Mouse (Mus musculus) kidney, adult 9 months (tissue): ENCODE results near the gene Insc.

Experiments
- DNase-seq: peaks from one replicate; pipeline ENCODE4 v3.0.0; 2022

Insc gene

DNA sequence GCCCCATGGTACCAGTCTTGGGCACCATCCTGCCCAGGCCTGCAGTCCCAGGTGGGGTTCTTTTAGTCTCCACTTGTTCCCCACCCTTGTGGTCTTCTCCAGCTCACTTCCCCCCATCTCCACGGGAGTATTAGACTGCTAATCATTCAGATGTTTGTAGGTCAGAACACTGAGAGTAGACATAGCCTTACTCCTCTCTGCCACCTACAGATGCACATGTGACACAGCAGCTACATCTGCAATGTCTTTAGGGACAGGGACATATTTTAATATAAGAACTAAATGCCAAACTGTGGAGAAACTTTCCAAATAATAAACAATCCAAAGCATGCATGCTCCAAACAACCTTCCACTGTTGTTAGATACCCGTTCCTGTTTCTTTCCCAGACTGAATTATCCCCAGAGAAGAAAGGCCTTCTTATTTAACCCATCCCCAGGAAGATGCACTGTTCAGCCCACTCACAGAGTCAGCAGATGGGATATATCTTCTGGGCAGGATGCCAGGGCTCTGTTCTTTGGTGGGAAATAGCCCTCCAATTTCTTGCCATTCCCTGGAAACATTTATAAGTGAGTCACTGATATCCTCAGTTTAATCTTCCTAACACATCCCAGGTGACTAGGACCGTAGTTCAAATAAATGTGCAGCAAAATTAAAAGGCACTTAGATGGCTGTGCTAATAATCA is 88.9 kb downstream of the Insc start:
- DNase-seq, result no peak

DNA sequence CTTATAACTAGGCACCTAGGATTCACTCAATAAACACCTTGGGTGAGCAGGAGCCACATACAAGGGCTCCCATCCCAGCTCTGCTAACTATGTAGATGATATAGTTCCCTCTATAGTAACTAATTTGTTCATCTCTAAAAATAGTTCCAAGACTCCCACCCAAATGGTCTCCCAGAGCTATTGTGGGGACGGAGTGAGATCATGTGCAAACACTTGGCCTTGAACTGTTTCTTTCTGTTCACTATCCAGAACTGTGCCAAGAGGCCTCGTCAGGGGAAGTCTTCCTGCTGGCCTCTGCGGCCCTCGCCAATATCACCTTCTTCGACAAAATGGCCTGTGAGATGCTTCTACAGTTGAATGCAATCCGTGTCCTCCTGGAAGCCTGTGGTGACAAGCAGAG is 91.0 kb downstream of the Insc start:
- no peak for DNase-seq

- DNase-seq, result no peak
Measured at GRCm38 (mm10) chr7:114837268-114837667, 93.8 kb downstream of the Insc start.

DNA sequence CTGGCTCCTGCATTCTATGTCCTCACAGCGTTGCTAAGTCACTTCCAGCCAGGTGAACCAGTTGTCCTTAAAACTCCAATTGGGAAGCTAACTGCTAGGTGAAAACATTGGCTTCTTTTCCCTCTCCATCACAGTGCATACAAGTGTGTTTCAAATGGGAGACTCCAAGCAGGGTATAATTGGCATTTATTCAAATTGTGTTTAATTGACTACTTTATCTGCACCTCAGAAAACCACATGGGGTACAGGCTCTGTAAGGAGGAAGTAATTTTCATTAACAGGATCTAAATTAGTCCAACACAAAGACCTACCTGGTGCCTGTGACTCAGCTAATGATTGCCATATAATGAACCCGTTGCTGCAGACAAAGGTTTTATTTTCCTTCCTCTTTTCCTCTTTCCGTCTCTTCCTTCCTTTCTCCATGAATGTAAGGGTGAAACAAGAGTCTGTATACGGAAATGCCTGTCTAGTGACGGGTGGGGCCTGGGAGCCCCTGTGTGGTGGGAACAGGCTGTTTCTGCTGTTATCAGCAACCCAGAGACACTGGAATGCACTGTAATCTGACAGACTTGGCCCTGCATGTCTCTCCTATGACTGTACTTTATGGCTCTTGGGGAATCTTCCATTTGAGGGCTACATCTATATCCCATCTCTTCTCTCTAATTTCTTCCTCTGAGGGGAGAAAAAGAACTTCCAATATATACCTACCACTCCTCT is 96.7 kb downstream of the Insc start:
- no peak for DNase-seq

DNA sequence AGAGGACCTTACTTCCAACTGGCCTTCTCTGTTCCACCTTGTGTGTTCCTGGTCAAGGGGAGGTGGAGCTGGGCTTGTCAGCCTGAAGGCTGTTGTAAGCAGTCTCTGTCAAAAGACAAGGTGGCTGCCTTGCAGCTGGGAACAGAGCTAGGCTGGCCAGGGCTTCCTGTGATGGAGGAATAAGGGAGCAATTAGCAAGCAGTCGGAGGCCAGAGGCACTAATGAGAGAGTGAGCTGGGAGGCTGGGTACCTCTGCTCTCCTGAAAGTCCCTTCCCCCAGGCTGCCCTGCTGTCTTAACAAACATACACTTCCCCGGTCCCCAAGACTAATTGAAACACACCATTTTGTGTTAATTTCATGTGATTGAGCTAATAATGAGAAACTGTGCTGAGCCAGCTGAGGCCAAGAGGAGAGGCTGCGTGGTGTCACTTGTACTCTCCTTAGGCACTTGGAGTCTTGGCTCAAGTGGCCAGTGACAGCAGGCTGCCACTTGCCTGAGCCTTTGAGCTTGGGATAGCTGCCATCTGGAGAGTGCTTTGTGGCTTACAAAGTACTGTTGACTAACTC is 99.2 kb downstream of the Insc start:
- no peak for DNase-seq

GRCm38 (mm10) chr7:114847179-114847578 is 103.7 kb downstream of the Insc start:
- no peak for DNase-seq

- peak; percentile 14 for DNase-seq
Measured at GRCm38 (mm10) chr7:114852387-114852786, 108.9 kb downstream of the Insc start.

- no peak for DNase-seq
Measured at GRCm38 (mm10) chr7:114854169-114854568, 110.7 kb downstream of the Insc start.

GRCm38 (mm10) chr7:114860858-114861523 is 117.5 kb downstream of the Insc start:
- no peak for DNase-seq

DNA sequence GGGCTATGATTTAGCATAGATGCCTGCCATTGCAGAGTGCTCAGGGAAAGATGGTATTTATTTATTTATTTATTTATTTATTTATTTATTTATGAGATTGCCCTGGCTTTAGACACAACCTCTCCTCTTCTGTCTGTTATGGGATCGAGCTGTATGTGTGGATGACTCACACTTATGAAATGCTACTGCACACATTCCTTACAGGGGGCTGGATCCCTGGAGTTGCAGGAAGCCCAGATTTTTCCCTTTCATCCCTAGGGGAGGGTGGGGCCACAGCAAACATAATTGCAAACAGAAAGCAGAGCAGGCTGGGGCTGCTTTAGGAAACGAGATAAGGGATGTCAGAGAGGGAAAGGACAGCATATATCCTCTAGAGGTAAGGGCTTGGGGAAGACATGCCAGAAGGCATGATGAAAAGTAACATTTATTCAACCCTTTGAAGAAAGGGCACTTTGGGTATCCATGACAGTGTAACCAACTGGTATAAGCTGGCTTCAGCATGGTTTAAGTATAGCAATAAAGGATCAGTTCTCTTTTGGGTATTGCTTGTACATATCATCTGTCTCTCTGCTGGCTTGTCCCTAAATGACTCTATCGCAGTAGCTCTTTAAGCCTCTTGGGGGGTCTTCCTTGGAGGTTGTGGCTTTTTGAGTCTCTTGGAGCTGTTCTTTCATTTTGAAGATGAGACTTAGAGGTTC is 130.0 kb downstream of the Insc start:
- no peak for DNase-seq

- DNase-seq, result peak; percentile 3
Measured at GRCm38 (mm10) chr7:114874032-114874441, 130.5 kb downstream of the Insc start.

DNA sequence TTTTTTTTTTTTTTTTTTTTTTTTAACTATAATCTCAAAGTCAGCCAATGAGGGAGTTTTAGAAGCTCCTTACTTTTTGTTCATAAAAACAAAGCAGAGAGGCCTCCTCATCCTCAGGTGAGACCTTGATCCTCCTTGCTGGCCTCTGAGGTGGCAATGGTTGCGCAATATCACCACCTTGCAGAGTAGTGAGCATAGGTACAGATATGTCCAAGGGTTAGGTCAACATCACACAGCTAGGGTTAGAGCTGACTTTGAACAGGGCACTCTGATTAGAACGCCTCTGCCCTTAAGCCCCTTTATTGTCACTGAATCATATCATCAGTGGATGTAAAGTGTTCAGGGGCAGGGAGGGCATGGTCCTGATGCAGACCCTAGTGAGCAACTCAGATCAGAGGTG is 131.1 kb downstream of the Insc start:
- DNase-seq, result no peak

GRCm38 (mm10) chr7:114883602-114884001 is 140.1 kb downstream of the Insc start:
- DNase-seq, result no peak

GRCm38 (mm10) chr7:114886933-114887332 is 143.4 kb downstream of the Insc start:
- DNase-seq, result peak; percentile 24

GRCm38 (mm10) chr7:114890215-114890614 is 146.7 kb downstream of the Insc start:
- DNase-seq, result no peak

- no peak for DNase-seq
Measured at GRCm38 (mm10) chr7:114892618-114893257, 149.2 kb downstream of the Insc start.

- DNase-seq, result no peak
Measured at GRCm38 (mm10) chr7:114893889-114894288, 150.4 kb downstream of the Insc start.

DNA sequence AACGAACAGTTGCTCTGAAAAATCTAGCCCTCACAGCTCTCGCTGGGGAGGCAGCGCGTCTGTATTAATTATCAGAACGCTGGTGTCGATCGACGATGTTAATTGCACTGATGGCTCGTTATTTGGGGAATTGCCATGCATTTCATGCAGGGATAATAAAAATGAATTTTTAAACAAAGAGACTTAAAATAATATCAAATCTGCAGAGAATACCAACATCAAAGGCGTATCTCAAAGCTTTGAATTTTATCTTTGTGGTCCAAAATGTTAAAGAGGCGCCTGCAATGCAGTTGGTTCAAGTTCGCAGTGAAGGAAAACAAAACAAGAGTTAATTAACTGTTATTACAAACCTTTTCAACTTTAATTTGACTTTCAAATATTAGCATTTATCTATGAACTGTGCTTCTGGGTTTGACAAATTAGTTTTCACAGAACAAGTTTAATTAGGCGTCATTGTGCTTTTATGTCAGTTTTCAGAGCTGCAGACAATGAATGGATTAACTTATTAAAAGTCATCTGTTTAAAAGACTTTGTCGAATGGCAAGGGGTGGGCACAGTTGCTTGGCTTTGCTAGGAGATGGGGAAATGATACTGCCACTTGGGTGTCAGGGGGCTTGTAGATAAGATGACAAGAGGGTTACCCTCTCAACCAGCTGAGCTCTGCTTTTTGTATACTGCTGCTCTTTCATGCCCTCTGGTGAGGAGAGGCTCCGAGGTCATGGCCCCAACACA is 153.6 kb downstream of the Insc start:
- no peak for DNase-seq
